Mouse (Mus musculus): ENCODE results near the gene Gm10718.
"Not testable (repeated sequence)": the region's sequence is repeated elsewhere in the genome, so short reads cannot be mapped to it uniquely, and the experiment has no call there.

Gene Gm10718

DNA sequence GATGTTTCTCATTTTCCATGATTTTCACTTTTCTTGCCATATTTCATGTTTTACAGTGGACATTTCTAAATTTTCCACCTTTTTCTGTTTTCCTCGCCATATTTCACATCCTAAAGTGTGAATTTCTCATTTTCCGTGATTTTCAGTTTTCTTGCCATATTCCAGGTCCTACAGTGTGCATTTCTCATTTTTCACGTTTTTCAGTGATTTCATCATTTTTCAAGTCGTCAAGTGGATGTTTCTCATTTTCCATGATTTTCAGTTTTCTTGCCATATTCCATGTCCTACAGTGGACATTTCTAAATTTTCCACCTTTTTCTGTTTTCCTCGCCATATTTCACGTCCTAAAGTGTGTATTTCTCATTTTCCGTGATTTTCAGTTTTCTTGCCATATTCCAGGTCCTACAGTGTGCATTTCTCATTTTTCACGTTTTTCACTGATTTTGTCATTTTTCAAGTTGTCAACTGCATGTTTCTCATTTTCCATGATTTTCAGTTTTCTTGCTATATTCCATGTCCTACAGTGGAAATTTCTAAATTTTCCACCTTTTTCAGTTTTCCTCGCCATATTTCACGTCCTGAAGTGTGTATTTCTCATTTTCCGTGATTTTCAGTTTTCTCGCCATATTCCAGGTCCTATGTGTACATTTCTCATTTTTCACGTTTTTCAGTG is at the start of gene Gm10718:
TSS of gene Gm10718 (plus strand) at position 236 of the 673 bp plus-strand sequence.
- DNase-seq (ENCODE audit: low spot score), result peak; percentile 19

DNA sequence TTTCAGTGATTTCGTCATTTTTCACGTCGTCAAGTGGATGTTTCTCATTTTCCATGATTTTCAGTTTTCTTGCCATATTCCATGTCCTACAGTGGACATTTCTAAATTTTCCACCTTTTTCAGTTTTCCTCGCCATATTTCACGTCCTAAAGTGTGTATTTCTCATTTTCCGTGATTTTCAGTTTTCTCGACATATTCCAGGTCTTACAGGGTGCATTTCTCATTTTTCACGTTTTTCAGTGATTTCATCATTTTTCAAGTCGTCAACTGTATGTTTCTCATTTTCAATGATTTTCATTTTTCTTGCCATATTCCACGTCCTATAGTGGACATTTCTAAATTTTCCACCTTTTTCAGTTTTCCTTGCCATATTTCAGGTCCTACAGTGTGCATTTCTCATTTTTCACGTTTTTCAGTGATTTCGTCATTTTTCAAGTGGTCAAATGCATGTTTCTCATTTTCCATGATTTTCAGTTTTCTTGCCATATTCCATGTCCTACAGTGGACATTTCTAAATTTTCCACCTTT is 22.8 kb upstream of the Gm10718 start, which contains the start of gene Gm10722:
TSS of gene Gm10722 (plus strand) at position 478 of the 528 bp plus-strand sequence.
- not testable (repeated sequence) for DNase-seq (ENCODE audit: low spot score)

DNA sequence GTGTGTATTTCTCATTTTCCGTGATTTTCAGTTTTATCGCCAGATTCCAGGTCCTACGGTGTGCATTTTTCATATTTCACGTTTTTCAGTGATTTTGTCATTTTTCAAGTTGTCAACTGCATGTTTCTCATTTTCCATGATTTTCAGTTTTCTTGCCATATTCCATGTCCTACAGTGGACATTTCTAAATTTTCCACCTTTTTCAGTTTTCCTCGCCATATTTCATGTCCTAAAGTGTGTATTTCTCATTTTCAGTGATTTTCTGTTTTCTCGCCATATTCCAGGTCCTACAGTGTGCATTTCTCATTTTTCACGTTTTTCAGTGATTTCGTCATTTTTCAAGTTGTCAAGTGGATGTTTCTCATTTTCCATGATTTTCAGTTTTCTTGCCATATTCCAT is 22.3 kb upstream of the Gm10718 start:
- DNase-seq (ENCODE audit: low spot score), result not testable (repeated sequence)

DNA sequence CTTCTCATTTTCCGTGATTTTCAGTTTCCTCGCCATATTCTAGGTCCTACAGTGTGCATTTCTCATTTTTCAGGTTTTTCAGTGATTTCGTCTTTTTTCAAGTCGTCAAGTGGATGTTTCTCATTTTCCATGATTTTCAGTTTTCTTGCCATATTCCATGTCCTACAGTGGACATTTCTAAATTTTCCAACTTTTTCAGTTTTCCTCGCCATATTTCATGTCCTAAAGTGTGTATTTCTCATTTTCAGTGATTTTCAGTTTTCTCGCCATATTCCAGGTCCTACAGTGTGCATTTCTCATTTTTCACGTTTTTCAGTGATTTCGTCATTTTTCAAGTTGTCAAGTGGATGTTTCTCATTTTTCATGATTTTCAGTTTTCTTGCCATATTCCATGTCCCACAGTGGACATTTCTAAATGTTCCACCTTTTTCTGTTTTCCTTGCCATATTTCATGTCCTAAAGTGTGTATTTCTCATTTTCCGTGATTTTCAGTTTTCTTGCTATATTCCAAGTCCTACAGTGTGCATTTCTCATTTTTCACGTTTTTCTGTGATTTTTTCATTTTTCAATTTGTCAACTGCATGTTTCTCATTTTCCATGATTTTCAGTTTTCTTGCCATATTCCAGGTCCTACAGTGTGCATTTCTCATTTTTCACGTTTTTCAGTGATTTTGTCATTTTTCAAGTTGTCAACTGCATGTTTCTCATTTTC is 21.2 kb upstream of the Gm10718 start:
- peak; percentile 100 for DNase-seq (ENCODE audit: low spot score)

DNA sequence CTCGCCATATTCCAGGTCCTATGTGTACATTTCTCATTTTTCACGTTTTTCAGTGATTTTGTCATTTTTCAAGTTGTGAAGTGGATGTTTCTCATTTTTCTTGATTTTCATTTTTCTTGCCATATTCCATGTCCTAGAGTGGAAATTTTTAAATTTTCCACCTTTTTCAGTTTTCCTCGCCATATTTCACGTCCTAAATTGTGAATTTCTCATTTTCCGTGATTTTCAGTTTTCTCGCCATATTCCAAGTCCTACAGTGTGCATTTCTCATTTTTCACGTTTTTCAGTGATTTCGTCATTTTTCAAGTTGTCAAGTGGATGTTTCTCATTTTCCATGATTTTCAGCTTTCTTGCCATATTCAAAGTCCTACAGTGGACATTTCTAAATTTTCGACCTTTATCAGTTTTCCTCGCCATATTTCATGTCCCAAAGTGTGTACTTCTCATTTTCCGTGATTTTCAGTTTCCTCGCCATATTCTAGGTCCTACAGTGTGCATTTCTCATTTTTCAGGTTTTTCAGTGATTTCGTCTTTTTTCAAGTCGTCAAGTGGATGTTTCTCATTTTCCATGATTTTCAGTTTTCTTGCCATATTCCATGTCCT is 20.5 kb upstream of the Gm10718 start, which contains the start of gene Gm11168:
TSS of gene Gm11168 (plus strand) at position 553 of the 603 bp plus-strand sequence.
- not testable (repeated sequence) for DNase-seq (ENCODE audit: low spot score)

DNA sequence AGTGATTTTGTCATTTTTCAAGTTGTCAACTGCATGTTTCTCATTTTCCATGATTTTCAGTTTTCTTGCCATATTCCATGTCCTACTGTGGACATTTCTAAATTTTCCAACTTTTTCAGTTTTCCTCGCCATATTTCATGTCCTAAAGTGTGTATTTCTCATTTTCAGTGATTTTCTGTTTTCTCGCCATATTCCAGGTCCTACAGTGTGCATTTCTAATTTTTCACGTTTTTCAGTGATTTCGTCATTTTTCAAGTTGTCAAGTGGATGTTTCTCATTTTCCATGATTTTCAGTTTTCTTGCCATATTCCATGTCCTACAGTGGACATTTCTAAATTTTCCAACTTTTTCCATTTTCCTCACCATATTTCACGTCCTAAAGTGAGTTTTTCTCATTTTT is 17.2 kb upstream of the Gm10718 start:
- not testable (repeated sequence) for DNase-seq (ENCODE audit: low spot score)

DNA sequence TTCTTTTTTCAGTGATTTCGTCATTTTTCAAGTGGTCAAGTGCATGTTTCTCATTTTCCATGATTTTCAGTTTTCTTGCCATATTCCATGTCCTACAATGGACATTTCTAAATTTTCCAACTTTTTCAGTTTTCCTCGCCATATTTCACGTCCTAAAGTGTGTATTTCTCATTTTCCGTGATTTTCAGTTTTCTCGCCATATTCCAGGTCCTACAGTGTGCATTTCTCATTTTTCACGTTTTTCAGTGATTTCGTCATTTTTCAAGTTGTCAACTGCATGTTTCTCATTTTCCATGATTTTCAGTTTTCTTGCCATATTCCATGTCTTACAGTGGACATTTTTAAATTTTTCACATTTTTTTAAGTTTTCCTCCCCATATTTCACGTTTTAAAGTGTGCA is 16.7 kb upstream of the Gm10718 start:
- peak; percentile 79 for DNase-seq (ENCODE audit: low spot score)

DNA sequence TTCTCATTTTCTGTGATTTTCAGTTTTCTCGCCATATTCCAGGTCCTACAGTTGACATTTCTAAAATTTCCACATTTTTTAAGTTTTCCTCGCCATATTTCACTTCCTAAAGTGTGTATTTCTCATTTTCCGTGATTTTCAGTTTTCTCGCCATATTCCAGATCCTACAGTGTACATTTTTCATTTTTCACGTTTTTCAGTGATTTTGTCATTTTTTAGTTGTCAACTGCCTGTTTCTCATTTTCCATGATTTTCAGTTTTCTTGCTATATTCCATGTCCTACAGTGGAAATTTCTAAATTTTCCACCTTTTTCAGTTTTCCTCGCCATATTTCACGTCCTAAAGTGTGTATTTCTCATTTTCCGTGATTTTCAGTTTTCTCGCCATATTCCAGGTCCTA is 16.1 kb upstream of the Gm10718 start:
- not testable (repeated sequence) for DNase-seq (ENCODE audit: low spot score)

DNA sequence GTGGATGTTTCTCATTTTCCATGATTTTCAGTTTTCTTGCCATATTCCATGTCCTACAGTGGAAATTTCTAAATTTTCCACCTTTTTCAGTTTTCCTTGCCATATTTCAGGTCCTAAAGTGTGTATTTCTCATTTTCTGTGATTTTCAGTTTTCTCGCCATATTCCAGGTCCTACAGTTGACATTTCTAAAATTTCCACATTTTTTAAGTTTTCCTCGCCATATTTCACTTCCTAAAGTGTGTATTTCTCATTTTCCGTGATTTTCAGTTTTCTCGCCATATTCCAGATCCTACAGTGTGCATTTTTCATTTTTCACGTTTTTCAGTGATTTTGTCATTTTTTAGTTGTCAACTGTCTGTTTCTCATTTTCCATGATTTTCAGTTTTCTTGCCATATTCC is 14.0 kb upstream of the Gm10718 start:
- DNase-seq (ENCODE audit: low spot score), result not testable (repeated sequence)

DNA sequence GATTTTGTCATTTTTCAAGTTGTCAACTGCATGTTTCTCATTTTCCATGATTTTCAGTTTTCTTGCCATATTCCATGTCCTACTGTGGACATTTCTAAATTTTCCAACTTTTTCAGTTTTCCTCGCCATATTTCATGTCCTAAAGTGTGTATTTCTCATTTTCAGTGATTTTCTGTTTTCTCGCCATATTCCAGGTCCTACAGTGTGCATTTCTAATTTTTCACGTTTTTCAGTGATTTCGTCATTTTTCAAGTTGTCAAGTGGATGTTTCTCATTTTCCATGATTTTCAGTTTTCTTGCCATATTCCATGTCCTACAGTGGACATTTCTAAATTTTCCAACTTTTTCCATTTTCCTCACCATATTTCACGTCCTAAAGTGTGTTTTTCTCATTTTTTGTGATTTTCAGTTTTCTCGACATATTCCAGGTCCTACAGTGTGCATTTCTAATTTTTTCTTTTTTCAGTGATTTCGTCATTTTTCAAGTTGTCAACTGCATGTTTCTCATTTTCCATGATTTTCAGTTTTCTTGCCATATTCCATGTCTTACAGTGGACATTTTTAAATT is 11.2 kb upstream of the Gm10718 start:
- DNase-seq (ENCODE audit: low spot score), result not testable (repeated sequence)

DNA sequence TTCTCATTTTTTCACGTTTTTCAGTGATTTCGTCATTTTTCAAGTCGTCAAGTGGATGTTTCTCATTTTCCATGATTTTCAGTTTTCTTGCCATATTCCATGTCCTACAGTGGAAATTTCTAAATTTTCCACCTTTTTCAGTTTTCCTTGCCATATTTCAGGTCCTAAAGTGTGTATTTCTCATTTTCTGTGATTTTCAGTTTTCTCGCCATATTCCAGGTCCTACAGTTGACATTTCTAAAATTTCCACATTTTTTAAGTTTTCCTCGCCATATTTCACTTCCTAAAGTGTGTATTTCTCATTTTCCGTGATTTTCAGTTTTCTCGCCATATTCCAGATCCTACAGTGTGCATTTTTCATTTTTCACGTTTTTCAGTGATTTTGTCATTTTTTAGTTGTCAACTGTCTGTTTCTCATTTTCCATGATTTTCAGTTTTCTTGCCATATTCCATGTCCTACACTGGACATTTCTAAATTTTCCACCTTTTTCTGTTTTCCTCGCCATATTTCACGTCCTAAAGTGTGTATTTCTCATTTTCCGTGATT is 10.5 kb upstream of the Gm10718 start, which contains the start of gene Gm10721:
TSS of gene Gm10721 (plus strand) at position 408 of the 547 bp plus-strand sequence.
- DNase-seq (ENCODE audit: low spot score), result not testable (repeated sequence)

DNA sequence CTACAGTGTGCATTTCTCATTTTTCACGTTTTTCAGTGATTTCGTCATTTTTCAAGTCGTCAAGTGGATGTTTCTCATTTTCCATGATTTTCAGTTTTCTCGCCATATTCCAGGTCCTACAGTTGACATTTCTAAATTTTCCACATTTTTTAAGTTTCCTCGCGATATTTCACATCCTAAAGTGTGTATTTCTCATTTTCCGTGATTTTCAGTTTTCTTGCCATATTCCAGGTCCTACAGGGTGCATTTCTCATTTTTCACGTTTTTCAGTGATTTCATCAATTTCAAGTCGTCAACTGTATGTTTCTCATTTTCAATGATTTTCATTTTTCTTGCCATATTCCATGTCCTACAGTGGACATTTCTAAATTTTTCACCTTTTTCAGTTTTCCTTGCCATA is 8.0 kb upstream of the Gm10718 start, which contains the start of gene Gm10720:
TSS of gene Gm10720 (plus strand) at position 301 of the 400 bp plus-strand sequence.
- DNase-seq (ENCODE audit: low spot score), result not testable (repeated sequence)

DNA sequence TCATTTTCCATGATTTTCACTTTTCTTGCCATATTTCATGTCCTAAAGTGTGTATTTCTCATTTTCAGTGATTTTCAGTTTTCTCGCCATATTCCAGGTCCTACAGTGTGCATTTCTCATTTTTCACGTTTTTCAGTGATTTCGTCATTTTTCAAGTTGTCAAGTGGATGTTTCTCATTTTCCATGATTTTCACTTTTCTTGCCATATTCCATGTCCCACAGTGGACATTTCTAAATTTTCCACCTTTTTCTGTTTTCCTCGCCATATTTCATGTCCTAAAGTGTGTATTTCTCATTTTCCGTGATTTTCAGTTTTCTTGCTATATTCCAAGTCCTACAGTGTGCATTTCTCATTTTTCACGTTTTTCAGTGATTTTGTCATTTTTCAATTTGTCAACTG is 7.5 kb upstream of the Gm10718 start:
- DNase-seq (ENCODE audit: low spot score), result peak; percentile 19

DNA sequence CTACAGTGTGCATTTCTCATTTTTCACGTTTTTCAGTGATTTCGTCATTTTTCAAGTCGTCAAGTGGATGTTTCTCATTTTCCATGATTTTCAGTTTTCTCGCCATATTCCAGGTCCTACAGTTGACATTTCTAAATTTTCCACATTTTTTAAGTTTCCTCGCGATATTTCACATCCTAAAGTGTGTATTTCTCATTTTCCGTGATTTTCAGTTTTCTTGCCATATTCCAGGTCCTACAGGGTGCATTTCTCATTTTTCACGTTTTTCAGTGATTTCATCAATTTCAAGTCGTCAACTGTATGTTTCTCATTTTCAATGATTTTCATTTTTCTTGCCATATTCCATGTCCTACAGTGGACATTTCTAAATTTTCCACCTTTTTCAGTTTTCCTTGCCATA is 6.2 kb upstream of the Gm10718 start, which contains the start of gene Gm10719:
TSS of gene Gm10719 (plus strand) at position 301 of the 400 bp plus-strand sequence.
- DNase-seq (ENCODE audit: low spot score), result not testable (repeated sequence)

DNA sequence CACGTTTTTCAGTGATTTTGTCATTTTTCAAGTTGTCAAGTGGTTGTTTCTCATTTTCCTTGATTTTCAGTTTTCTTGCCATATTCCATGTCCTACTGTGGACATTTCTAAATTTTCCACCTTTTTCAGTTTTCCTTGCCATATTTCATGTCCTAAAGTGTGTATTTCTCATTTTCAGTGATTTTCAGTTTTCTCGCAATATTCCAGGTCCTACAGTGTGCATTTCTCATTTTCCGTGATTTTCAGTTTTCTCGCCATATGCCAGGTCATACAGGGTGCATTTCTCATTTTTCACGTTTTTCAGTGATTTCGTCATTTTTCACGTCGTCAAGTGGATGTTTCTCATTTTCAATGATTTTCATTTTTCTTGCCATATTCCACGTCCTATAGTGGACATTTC is 4.4 kb upstream of the Gm10718 start:
- DNase-seq (ENCODE audit: low spot score), result peak; percentile 100

DNA sequence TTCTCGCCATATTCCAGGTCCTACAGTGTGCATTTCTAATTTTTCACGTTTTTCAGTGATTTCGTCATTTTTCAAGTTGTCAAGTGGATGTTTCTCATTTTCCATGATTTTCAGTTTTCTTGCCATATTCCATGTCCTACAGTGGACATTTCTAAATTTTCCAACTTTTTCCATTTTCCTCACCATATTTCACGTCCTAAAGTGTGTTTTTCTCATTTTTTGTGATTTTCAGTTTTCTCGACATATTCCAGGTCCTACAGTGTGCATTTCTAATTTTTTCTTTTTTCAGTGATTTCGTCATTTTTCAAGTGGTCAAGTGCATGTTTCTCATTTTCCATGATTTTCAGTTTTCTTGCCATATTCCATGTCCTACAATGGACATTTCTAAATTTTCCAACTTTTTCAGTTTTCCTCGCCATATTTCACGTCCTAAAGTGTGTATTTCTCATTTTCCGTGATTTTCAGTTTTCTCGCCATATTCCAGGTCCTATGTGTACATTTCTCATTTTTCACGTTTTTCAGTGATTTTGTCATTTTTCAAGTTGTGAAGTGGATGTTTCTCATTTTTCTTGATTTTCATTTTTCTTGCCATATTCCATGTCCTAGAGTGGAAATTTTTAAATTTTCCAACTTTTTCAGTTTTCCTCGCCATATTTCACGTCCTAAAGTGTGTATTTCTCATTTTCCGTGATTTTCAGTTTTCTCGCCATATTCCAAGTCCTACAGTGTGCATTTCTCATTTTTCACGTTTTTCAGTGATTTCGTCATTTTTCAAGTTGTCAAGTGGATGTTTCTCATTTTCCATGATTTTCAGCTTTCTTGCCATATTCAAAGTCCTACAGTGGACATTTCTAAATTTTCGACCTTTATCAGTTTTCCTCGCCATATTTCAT is 3.3 kb upstream of the Gm10718 start:
- DNase-seq (ENCODE audit: low spot score), result peak; percentile 100

DNA sequence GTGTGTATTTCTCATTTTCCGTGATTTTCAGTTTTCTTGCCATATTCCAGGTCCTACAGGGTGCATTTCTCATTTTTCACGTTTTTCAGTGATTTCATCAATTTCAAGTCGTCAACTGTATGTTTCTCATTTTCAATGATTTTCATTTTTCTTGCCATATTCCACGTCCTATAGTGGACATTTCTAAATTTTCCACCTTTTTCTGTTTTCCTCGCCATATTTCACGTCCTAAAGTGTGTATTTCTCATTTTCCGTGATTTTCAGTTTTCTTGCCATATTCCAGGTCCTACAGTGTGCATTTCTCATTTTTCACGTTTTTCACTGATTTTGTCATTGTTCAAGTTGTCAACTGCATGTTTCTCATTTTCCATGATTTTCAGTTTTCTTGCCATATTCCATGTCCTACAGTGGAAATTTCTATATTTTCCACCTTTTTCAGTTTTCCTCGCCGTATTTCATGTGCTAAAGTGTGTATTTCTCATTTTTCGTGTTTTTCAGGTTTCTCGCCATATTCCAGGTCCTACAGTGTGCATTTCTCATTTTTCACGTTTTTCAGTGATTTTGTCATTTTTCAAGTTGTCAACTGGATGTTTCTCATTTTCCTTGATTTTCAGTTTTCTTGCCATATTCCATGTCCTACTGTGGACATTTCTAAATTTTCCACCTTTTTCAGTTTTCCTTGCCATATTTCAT is 885 bp upstream of the Gm10718 start:
- DNase-seq (ENCODE audit: low spot score), result peak; percentile 89

DNA sequence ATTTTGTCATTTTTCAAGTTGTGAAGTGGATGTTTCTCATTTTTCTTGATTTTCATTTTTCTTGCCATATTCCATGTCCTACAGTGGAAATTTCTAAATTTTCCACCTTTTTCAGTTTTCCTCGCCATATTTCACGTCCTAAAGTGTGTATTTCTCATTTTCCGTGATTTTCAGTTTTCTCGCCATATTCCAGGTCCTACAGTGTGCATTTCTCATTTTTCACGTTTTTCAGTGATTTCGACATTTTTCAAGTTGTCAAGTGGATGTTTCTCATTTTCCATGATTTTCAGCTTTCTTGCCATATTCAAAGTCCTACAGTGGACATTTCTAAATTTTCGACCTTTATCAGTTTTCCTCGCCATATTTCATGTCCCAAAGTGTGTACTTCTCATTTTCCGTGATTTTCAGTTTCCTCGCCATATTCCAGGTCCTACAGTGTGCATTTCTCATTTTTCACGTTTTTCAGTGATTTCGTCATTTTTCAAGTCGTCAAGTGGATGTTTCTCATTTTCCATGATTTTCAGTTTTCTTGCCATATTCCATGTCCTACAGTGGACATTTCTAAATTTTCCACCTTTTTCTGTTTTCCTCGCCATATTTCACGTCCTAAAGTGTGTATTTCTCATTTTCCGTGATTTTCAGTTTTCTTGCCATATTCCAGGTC is 770 bp downstream of the Gm10718 start:
- DNase-seq (ENCODE audit: low spot score), result peak; percentile 62

DNA sequence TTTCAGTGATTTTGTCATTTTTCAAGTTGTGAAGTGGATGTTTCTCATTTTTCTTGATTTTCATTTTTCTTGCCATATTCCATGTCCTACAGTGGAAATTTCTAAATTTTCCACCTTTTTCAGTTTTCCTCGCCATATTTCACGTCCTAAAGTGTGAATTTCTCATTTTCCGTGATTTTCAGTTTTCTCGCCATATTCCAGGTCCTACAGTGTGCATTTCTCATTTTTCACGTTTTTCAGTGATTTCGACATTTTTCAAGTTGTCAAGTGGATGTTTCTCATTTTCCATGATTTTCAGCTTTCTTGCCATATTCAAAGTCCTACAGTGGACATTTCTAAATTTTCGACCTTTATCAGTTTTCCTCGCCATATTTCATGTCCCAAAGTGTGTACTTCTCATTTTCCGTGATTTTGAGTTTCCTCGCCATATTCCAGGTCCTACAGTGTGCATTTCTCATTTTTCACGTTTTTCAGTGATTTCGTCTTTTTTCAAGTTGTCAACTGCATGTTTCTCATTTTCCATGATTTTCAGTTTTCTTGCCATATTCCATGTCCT is 1.6 kb downstream of the Gm10718 start, which contains the start of gene Gm10717:
TSS of gene Gm10717 (plus strand) at position 506 of the 556 bp plus-strand sequence.
- DNase-seq (ENCODE audit: low spot score), result peak; percentile 67

All from urinary bladder, postnatal 10 days (tissue).